Mouse (Mus musculus) forebrain, embryonic 16.5 days (tissue): ENCODE results near the gene Foxo1. TPM values are rescaled to one million over a fixed set of nuclear protein-coding genes. Genes with fewer than 3 reads are reported as not detected.

ENCODE experiments used
- ATAC-seq: fragments of 200-750 bp; cut with Nextera tagmentation; 2 replicates; pipeline ENCODE4 v1.8.0; 2017; ENCODE audit warnings: mild to moderate bottlenecking, moderate library complexity
- H3K27ac ChIP-seq: fragments of 300-500 bp; sonication (generic); 2 replicates; pipeline ENCODE4 v1.5.1; 2014; ENCODE audit warnings: low read length, control low read depth
- H3K27me3 ChIP-seq: fragments of 300-500 bp; sonication (generic); replicated peaks from 2 replicates; pipeline ENCODE4 v1.6.1; 2014; ENCODE audit warnings: low read length; ENCODE audit not compliant: control insufficient read depth, insufficient read depth
- H3K36me3 ChIP-seq: fragments of 300-500 bp; sonication (generic); 2 replicates; pipeline ENCODE4 v1.6.1; 2014; ENCODE audit not compliant: control insufficient read depth, insufficient read depth
- H3K4me1 ChIP-seq: fragments of 300-500 bp; sonication (generic); replicated peaks from 2 replicates; pipeline ENCODE4 v1.6.1; 2014; ENCODE audit warnings: low read length; ENCODE audit not compliant: control insufficient read depth, insufficient read depth
- H3K4me2 ChIP-seq: fragments of 300-500 bp; sonication (generic); 2 replicates; pipeline ENCODE4 v1.6.1; 2014; ENCODE audit warnings: mild to moderate bottlenecking, low read length, control low read depth
- H3K4me3 ChIP-seq: fragments of 300-500 bp; sonication (generic); replicated peaks from 2 replicates; pipeline ENCODE4 v1.5.1; 2014; ENCODE audit warnings: mild to moderate bottlenecking, low read length, control low read depth
- H3K9ac ChIP-seq: fragments of 300-500 bp; sonication (generic); replicated peaks from 2 replicates; pipeline ENCODE4 v1.6.1; 2014; ENCODE audit warnings: low read depth, low read length, control low read depth
- H3K9me3 ChIP-seq: fragments of 300-500 bp; sonication (generic); 2 replicates; pipeline ENCODE4 v1.6.1; 2016; ENCODE audit warnings: low read length; ENCODE audit not compliant: control insufficient read depth
- WGBS: fragments of 180-500 bp; shearing (Covaris S2); extraction: QIAGEN DNeasy Blood & Tissue Kit; methylation state at CpG from one replicate; pipeline ENCODE4 v1.1.7; 2014; 5-methylcytosine and 5-hydroxymethylcytosine counted together
- polyA plus RNA-seq: library from polyadenylated mRNA; unstranded; fragments of >200 nt; fragmentation: Nextera tagmentation; extraction: Ambion mirVana; gene quantifications from 2 replicates; pipeline ENCODE4 v1.2.1, GENCODE M21; 2015

Foxo1 gene
- polyA plus RNA-seq, 1 experiment from 2014 or later: 3.7 TPM

- WGBS: 85% methylated on average over 15 of the region's 15 CpGs
Observed at GRCm38 (mm10) chr3:52297291-52298018, 29.3 kb downstream of the Foxo1 start.

GRCm38 (mm10) chr3:52298683-52299082, 30.5 kb downstream of the Foxo1 start:
- H3K36me3 ChIP-seq: no peaks in the 10 kb centered on the region
- H3K27me3 ChIP-seq: no peaks in the 10 kb centered on the region
- H3K4me3 ChIP-seq: no peak overlapping the region
- H3K9ac ChIP-seq: no peak overlapping the region
- no peak overlapping the region for H3K4me2 ChIP-seq
- H3K27ac ChIP-seq: no peak overlapping the region
- WGBS: 89% methylated on average over 4 of the region's 4 CpGs
- peaks cover 3% of the 10 kb centered on the region; the same call in 1 of the 2 replicates for H3K4me1 ChIP-seq
- no peak for ATAC-seq
- no peaks in the 10 kb centered on the region for H3K9me3 ChIP-seq

More at GRCm38 (mm10) chr3:52297291-52298018, 29.3 kb downstream of the Foxo1 start:
- Histone ChIP-seq H3K36me3 (no peaks in the 10 kb centered on the region), H3K9me3 (no peaks in the 10 kb centered on the region), H3K4me3 (no peak overlapping the region), H3K4me2 (no peak overlapping the region), H3K27me3 (no peaks in the 10 kb centered on the region), H3K4me1 (no peaks in the 10 kb centered on the region), H3K27ac (no peak overlapping the region), H3K9ac (no peak overlapping the region)
- no peak for ATAC-seq

GRCm38 (mm10) chr3:52299376-52299775, 31.2 kb downstream of the Foxo1 start:
- Histone ChIP-seq H3K4me1 (peaks cover 3% of the 10 kb centered on the region; the same call in 1 of the 2 replicates), H3K9me3 (no peaks in the 10 kb centered on the region), H3K27me3 (no peaks in the 10 kb centered on the region), H3K36me3 (no peaks in the 10 kb centered on the region), H3K9ac (no peak overlapping the region), H3K27ac (no peak overlapping the region), H3K4me3 (no peak overlapping the region), H3K4me2 (no peak overlapping the region)
- no peak for ATAC-seq
- 51% methylated on average over 2 of the region's 2 CpGs for WGBS

DNA sequence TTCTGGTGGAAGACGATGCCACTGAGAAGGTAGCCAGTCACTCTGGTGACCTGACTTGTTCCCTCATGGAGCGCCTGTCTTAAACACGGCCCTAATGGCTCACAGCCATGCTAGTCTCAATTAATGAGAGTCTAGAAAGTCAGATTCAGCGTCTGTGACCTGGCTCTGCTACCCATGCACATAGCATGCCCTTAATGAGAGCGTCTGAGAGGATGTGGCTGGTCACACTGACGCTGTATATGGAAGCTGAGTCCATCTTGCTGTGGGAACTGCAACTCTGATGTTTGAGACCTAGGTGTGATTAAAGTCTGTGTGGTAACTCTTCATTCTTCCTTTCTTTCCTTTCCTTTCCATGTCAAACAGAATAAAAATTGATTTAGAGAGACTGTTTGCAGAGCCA, 32.4 kb downstream of the Foxo1 start:
- H3K4me2 ChIP-seq: no peak overlapping the region
- 86% methylated on average over 6 of the region's 6 CpGs for WGBS
- H3K27ac ChIP-seq: no peak overlapping the region
- no peak overlapping the region for H3K4me3 ChIP-seq
- H3K36me3 ChIP-seq: no peaks in the 10 kb centered on the region
- no peaks in the 10 kb centered on the region for H3K9me3 ChIP-seq
- H3K27me3 ChIP-seq: no peaks in the 10 kb centered on the region
- no peak overlapping the region for H3K9ac ChIP-seq
- ATAC-seq: no peak
- H3K4me1 ChIP-seq: peaks cover 3% of the 10 kb centered on the region; the same call in 1 of the 2 replicates

DNA sequence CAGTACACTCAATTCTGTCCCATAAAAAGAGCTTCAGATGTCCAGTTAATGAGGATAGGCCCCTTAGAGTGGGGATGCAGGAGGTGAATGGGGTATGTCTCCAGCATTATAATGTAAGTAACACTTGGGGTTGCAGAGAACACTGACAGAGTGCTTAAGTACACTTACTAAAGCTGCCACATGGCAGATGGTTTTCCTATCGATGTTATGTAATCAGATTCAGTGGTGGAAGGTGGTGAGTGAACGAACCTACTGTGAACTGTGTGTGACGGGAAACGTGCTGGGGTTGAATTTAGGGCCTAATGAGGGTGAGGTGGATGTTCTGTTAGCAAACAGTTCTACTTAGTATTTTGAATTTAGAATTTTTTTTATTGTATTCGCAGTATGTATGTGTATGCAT, 35.2 kb downstream of the Foxo1 start:
- WGBS: 68% methylated on average over 5 of the region's 5 CpGs
- ATAC-seq: no peak
- H3K9me3 ChIP-seq: no peaks in the 10 kb centered on the region

GRCm38 (mm10) chr3:52308586-52309321, 40.6 kb downstream of the Foxo1 start:
- Histone ChIP-seq H3K27me3 (no peaks in the 10 kb centered on the region), H3K27ac (no peak overlapping the region), H3K4me1 (no peaks in the 10 kb centered on the region), H3K9ac (no peak overlapping the region), H3K9me3 (no peaks in the 10 kb centered on the region), H3K4me2 (no peak overlapping the region), H3K36me3 (no peaks in the 10 kb centered on the region), H3K4me3 (no peak overlapping the region)
- ATAC-seq: no peak
- 61% methylated on average over 5 of the region's 5 CpGs for WGBS

More for the DNA sequence above, 35.2 kb downstream of the Foxo1 start:
- Histone ChIP-seq H3K9ac (no peak overlapping the region), H3K27ac (no peak overlapping the region), H3K4me1 (peaks cover 3% of the 10 kb centered on the region; the same call in 1 of the 2 replicates), H3K4me3 (no peak overlapping the region), H3K4me2 (no peak overlapping the region), H3K27me3 (no peaks in the 10 kb centered on the region), H3K36me3 (no peaks in the 10 kb centered on the region)

DNA sequence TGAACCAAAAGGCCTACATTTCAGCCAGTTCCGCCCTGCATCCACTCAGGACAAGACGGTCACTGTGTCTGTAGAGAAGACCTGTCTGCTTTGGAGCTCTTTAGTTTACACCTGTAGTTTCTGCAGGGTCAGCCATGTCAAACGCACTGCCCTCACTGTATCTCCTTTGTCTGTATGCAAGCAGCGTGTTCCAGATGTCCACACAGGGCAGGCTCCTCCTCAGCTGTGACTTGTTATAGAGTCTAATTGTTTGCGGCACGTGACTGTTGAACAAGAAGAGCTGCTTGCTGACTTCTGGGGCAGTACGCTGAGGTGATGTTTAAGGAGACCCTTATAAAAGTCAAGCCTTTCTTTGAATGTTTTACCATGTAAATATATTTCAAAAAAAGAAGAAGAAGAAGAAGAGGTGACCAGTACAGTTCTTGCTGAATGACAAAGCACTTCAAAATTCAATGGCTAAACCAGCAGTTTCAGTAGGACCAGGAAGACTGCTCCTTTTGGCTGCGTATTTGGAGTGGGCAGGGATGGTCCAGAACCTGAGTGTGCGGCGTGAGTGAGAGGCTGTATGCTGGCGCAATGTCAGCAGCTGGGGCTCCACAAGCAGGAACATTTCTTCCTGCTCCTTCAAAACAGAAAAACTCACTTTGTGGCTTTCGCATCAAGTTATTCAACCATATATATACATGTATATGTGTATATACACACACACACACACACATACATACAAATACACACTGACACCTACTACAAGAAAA, 52.6 kb downstream of the Foxo1 start:
- 0 out of 2 replicates have a peak, but pooled peaks cover 2% of the 10 kb centered on the region for H3K27me3 ChIP-seq
- 94% methylated on average over 12 of the region's 12 CpGs for WGBS

GRCm38 (mm10) chr3:52322401-52323385, 54.6 kb downstream of the Foxo1 start:
- H3K4me3 ChIP-seq: no peak overlapping the region

More for the DNA sequence above, 52.6 kb downstream of the Foxo1 start:
- Histone ChIP-seq H3K9ac (no peak overlapping the region), H3K4me2 (no peak overlapping the region), H3K36me3 (no peaks in the 10 kb centered on the region), H3K27ac (no peak overlapping the region), H3K4me3 (no peak overlapping the region), H3K4me1 (peaks cover 7% of the 10 kb centered on the region; the same call in 1 of the 2 replicates), H3K9me3 (no peaks in the 10 kb centered on the region)
- ATAC-seq: no peak

More at GRCm38 (mm10) chr3:52322401-52323385, 54.6 kb downstream of the Foxo1 start:
- Histone ChIP-seq H3K4me2 (no peak overlapping the region), H3K27me3 (0 out of 2 replicates have a peak, but pooled peaks cover 2% of the 10 kb centered on the region), H3K9me3 (no peaks in the 10 kb centered on the region), H3K36me3 (no peaks in the 10 kb centered on the region), H3K4me1 (peaks cover 7% of the 10 kb centered on the region; the same call in 1 of the 2 replicates), H3K9ac (no peak overlapping the region), H3K27ac (no peak overlapping the region)
- 23% methylated on average over 9 of the region's 9 CpGs for WGBS
- ATAC-seq: peak; percentile 70; the same call in 1 of the 2 replicates
